Mouse (Mus musculus): ENCODE measurements around the gene Spdye4a. TPM values are rescaled to one million over a fixed set of nuclear protein-coding genes. Genes with fewer than 3 reads are reported as not detected.
"Not testable (repeated sequence)": the region's sequence is repeated elsewhere in the genome, so short reads cannot be mapped to it uniquely, and the experiment has no call there.

Spdye4a gene
- polyA plus RNA-seq, 1 experiment from 2014 or later, result not detected

DNA sequence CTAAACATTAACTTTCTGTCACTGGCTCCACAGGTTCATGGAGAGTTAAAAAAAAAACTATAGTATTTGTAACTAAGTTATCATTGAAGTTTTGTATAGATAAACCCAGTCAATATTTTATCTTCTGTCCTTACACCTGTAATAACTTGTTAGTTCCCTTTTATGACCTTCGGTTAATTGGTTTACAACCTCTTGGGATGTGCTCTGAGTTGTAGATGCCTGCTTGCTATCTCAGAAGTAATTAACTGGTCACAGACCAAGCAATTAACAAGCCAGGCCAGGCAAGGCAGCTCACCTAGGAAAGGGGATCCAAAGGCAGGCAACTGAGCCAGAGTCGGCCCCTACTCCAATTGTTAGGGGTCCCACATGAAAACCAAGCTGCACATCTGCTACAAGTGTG, 12.9 kb downstream of the Spdye4a start:
- Histone ChIP-seq H3K36me3 (ENCODE audit: insufficient read depth, low read length) (no peaks in the 10 kb centered on the region), H3K4me1 (ENCODE audit: insufficient read depth, low read depth, low read length) (no peaks in the 10 kb centered on the region), H3K27ac (ENCODE audit: low read length) (no peak overlapping the region), H3K4me2 (replicated peaks; ENCODE audit: low read depth, low read length) (no peak overlapping the region), H3K4me3 (ENCODE audit: low read depth, low read length) (no peak overlapping the region), H3K9ac (replicated peaks; ENCODE audit: low read depth) (no peak overlapping the region), H3K27me3 (replicated peaks; ENCODE audit: insufficient read depth, low read length) (no peaks in the 10 kb centered on the region), H3K9me3 (ENCODE audit: low read length) (no peaks in the 10 kb centered on the region)
- 89% methylated on average over 2 of the region's 2 CpGs for WGBS
- TF ChIP-seq CTCF (IDR thresholded peaks at IDR 0.05) (no peak), EP300 (IDR thresholded peaks at IDR 0.05) (no peak)
- ATAC-seq (no peak), DNase-seq (ENCODE audit: low spot score) (no peak)

DNA sequence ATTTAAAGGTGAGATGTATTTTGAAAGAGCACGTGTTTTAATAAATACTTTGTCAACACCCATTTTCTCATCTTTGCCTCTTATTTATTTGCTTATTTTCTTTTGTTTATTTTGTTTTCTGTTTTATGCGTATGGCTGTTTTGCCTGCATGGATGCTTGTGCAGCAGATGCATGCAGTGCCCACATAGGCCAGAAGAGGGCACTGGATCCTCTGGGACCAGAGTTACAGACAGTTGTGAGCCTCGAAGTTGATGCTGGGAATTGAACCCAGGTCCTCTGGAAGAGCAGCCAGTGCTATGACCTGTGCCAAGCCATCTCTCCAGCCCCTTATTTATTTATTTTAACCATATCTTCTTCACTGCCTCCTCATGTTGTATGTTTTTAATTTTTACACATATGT, 21.7 kb downstream of the Spdye4a start:
- TF ChIP-seq CTCF (IDR thresholded peaks at IDR 0.05), result peak; percentile 31; the same call in 1 of the 2 replicates
- TF ChIP-seq EP300 (IDR thresholded peaks at IDR 0.05), result no peak
- Histone ChIP-seq H3K36me3 (ENCODE audit: insufficient read depth, low read length) (no peaks in the 10 kb centered on the region), H3K4me2 (replicated peaks; ENCODE audit: low read depth, low read length) (no peak overlapping the region), H3K9ac (replicated peaks; ENCODE audit: low read depth) (no peak overlapping the region), H3K4me1 (ENCODE audit: insufficient read depth, low read depth, low read length) (no peaks in the 10 kb centered on the region), H3K9me3 (ENCODE audit: low read length) (no peaks in the 10 kb centered on the region), H3K27ac (ENCODE audit: low read length) (no peak overlapping the region), H3K4me3 (ENCODE audit: low read depth, low read length) (no peak overlapping the region), H3K27me3 (replicated peaks; ENCODE audit: insufficient read depth, low read length) (no peaks in the 10 kb centered on the region)
- 59% methylated on average over 3 of the region's 3 CpGs for WGBS
- DNase-seq (ENCODE audit: low spot score) (no peak), ATAC-seq (no peak)

DNA sequence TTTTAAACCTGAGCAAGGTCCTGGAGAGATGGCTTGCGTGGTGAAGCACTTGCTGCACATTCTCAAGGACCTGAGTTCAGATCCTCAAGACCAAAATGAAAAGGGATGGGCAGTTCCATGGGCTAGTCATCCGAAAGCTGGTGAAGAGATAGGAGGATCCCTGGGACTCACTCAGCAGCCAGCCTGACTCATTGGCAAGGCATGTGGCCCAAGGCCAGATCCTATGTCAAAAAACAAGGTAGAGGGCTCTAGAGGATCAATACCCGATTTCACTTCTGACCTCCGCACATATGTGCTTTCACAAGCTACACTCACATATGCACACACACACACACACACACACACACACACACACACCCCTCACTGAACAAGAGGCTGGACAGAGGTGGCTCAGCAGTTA, 30.2 kb downstream of the Spdye4a start:
- no peak for DNase-seq (ENCODE audit: low spot score)

DNA sequence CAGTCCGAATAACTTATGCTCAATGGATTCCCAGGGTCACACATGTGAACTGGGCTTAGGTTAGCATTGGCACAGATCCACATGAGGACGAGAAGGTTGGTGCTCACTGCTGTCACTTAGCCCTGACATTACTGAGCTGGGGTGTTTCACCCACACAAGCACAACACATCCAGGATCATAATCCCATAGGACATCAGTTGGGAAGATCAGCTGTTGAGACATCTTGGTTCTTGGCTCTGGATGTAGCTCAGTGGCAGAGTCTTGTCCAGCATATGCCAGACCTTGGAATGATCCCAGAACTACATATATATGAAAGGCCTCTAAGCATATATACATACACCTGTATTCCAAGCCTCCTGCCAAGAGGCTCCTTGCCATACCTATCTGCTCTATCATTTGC, 31.5 kb downstream of the Spdye4a start:
- no peak overlapping the region for H3K9ac ChIP-seq (replicated peaks; ENCODE audit: low read depth)
- no peak for DNase-seq (ENCODE audit: low spot score)
- no peak overlapping the region for H3K4me3 ChIP-seq (ENCODE audit: low read depth, low read length)
- 62% methylated on average over 2 of the region's 2 CpGs for WGBS
- TF ChIP-seq CTCF (IDR thresholded peaks at IDR 0.05) (no peak), EP300 (IDR thresholded peaks at IDR 0.05) (no peak)
- no peak for ATAC-seq
- no peaks in the 10 kb centered on the region for H3K27me3 ChIP-seq (replicated peaks; ENCODE audit: insufficient read depth, low read length)
- no peak overlapping the region for H3K27ac ChIP-seq (ENCODE audit: low read length)
- H3K4me2 ChIP-seq (replicated peaks; ENCODE audit: low read depth, low read length), result no peak overlapping the region
- no peaks in the 10 kb centered on the region for H3K9me3 ChIP-seq (ENCODE audit: low read length)
- no peaks in the 10 kb centered on the region for H3K4me1 ChIP-seq (ENCODE audit: insufficient read depth, low read depth, low read length)
- no peaks in the 10 kb centered on the region for H3K36me3 ChIP-seq (ENCODE audit: insufficient read depth, low read length)

More for the DNA sequence above, 30.2 kb downstream of the Spdye4a start:
- no peak overlapping the region for H3K9ac ChIP-seq (replicated peaks; ENCODE audit: low read depth)
- no peak for ATAC-seq
- H3K4me1 ChIP-seq (ENCODE audit: insufficient read depth, low read depth, low read length), result no peaks in the 10 kb centered on the region
- H3K4me2 ChIP-seq (replicated peaks; ENCODE audit: low read depth, low read length), result no peak overlapping the region
- H3K36me3 ChIP-seq (ENCODE audit: insufficient read depth, low read length), result no peaks in the 10 kb centered on the region
- no peak overlapping the region for H3K4me3 ChIP-seq (ENCODE audit: low read depth, low read length)
- no peak for TF ChIP-seq EP300 (IDR thresholded peaks at IDR 0.05)
- TF ChIP-seq CTCF (IDR thresholded peaks at IDR 0.05), result no peak
- no peaks in the 10 kb centered on the region for H3K9me3 ChIP-seq (ENCODE audit: low read length)
- H3K27me3 ChIP-seq (replicated peaks; ENCODE audit: insufficient read depth, low read length), result no peaks in the 10 kb centered on the region
- H3K27ac ChIP-seq (ENCODE audit: low read length), result no peak overlapping the region
- 49% methylated on average over 4 of the region's 4 CpGs for WGBS

DNA sequence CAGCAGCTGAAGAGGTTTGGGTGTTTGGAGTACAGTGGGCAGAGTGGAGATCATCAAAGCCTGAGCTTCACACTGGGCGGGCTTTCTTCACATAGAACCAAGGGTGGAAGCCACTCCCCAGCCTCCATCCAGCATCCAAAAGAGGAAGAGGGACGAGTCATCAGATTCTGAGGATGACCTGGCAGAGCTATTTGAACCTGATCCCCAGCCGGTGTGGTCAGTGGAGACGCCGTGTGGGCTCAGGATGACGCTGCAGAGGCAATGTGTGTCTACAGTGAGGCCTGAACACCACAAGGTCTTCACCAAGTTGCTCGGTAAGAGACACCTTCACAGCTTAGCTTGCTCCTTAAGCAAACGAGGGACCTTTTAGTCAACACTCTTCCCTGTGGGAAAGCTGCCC, 31.9 kb downstream of the Spdye4a start:
- not testable (repeated sequence) for H3K27ac ChIP-seq (ENCODE audit: low read length); H3K36me3 ChIP-seq (ENCODE audit: insufficient read depth, low read length); ATAC-seq; DNase-seq (ENCODE audit: low spot score); H3K27me3 ChIP-seq (replicated peaks; ENCODE audit: insufficient read depth, low read length); H3K9me3 ChIP-seq (ENCODE audit: low read length); H3K4me1 ChIP-seq (ENCODE audit: insufficient read depth, low read depth, low read length); H3K4me3 ChIP-seq (ENCODE audit: low read depth, low read length); H3K4me2 ChIP-seq (replicated peaks; ENCODE audit: low read depth, low read length); H3K9ac ChIP-seq (replicated peaks; ENCODE audit: low read depth)
- WGBS, result 49% methylated on average over 8 of the region's 8 CpGs

DNA sequence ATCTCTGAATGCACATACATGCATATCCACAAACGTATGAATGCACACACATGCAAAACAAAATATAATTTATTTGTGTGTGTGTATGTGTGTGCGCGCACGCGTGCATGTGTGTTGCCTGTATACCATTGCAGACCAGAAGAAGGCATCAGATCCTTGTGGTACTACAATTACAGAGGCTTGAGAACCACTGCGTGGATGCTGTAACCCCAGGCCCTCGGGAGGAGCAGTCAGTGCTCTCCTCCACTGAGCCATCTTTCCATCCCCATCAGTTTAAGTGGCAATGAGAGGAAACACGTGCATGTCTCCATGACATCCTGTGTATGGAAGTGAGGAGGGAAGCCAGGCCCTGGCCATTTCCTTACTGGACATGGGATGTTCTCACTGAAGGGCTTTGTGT, 33.9 kb downstream of the Spdye4a start:
- DNase-seq (ENCODE audit: low spot score) (no peak), ATAC-seq (no peak)
- Histone ChIP-seq H3K4me2 (replicated peaks; ENCODE audit: low read depth, low read length) (no peak overlapping the region), H3K9ac (replicated peaks; ENCODE audit: low read depth) (no peak overlapping the region), H3K27ac (ENCODE audit: low read length) (no peak overlapping the region), H3K4me1 (ENCODE audit: insufficient read depth, low read depth, low read length) (no peaks in the 10 kb centered on the region), H3K36me3 (ENCODE audit: insufficient read depth, low read length) (no peaks in the 10 kb centered on the region), H3K4me3 (ENCODE audit: low read depth, low read length) (no peak overlapping the region), H3K9me3 (ENCODE audit: low read length) (no peaks in the 10 kb centered on the region), H3K27me3 (replicated peaks; ENCODE audit: insufficient read depth, low read length) (no peaks in the 10 kb centered on the region)
- whole genome bisulfite sequencing, result 81% methylated on average over 8 of the region's 8 CpGs
- no peak for TF ChIP-seq EP300 (IDR thresholded peaks at IDR 0.05)
- TF ChIP-seq CTCF (IDR thresholded peaks at IDR 0.05), result no peak

DNA sequence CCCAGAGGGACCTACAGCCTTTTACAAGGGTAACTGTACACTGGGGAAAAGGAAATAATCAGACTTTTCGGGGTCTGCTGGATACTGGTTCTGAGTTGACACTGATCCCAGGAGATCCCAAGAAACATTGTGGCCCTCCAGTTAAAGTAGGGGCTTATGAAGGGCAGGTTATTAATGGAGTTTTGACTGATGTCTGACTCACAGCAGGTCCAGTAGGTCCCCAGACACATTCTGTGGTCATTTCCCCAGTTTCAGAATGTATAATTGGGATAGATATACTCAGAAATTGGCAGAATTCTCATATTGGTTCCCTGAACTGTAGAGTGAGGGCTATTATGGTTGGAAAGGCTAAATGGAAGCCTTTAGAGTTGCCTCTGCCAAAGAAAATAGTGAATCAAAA, 38.7 kb downstream of the Spdye4a start:
- not testable (repeated sequence) for H3K27me3 ChIP-seq (replicated peaks; ENCODE audit: insufficient read depth, low read length); H3K4me1 ChIP-seq (ENCODE audit: insufficient read depth, low read depth, low read length); H3K4me3 ChIP-seq (ENCODE audit: low read depth, low read length); H3K27ac ChIP-seq (ENCODE audit: low read length); H3K36me3 ChIP-seq (ENCODE audit: insufficient read depth, low read length); ATAC-seq; H3K9ac ChIP-seq (replicated peaks; ENCODE audit: low read depth); H3K9me3 ChIP-seq (ENCODE audit: low read length); H3K4me2 ChIP-seq (replicated peaks; ENCODE audit: low read depth, low read length); DNase-seq (ENCODE audit: low spot score)
- no CpG with 5 or more reads among the region's 1 CpGs for WGBS
